Mouse (Mus musculus) liver, embryonic 14.5 days (tissue): ENCODE data around the gene Cldnd2.

ENCODE experiments used
- CTCF ChIP-seq: IDR thresholded peaks from 2 replicates; pipeline ENCODE4 v1.5.1; 2016; ENCODE audit warnings: antibody characterized with exemption, low read depth, control low read depth
- EP300 ChIP-seq: IDR thresholded peaks from 2 replicates; pipeline ENCODE4 v1.6.1; 2016; ENCODE audit warnings: antibody characterized with exemption, low read depth

GRCm38 (mm10) chr7:43438611-43439010 lies 2.0 kb upstream of the Cldnd2 start:
- TF ChIP-seq EP300 (no peak), CTCF (no peak)
